Mouse (Mus musculus) monocyte, adult 5-6 weeks (primary cell): ENCODE measurements around the gene Catsperb. TPM values are rescaled to one million over a fixed set of nuclear protein-coding genes. Genes with fewer than 3 reads are reported as not detected.
"Not testable (repeated sequence)": the region's sequence is repeated elsewhere in the genome, so short reads cannot be mapped to it uniquely, and the experiment has no call there.

Source experiments
- ATAC-seq: fragments of 153-309, 156-312 bp; replicated peaks from 2 replicates; pipeline ENCODE4 v1.8.0; 2017; ENCODE audit warnings: mild to moderate bottlenecking; ENCODE audit not compliant: low TSS enrichment, insufficient number of reproducible peaks, severe bottlenecking, poor library complexity, low FRiP score
- total RNA-seq: library from RNA; stranded (forward); fragments of 200-1000, 200-491, 200-594 nt; gene quantifications from 3 replicates; pipeline ENCODE4 v1.2.3, GENCODE M21; 2017

Gene Catsperb
- total RNA-seq = 0.11 TPM in 1 of 3 replicates, not detected in the others

GRCm38 (mm10) chr12:101404353-101404752 lies at the start of gene Catsperb:
TSS of gene Catsperb (plus strand) at chr12:101404653.
- not testable (repeated sequence) for ATAC-seq

DNA sequence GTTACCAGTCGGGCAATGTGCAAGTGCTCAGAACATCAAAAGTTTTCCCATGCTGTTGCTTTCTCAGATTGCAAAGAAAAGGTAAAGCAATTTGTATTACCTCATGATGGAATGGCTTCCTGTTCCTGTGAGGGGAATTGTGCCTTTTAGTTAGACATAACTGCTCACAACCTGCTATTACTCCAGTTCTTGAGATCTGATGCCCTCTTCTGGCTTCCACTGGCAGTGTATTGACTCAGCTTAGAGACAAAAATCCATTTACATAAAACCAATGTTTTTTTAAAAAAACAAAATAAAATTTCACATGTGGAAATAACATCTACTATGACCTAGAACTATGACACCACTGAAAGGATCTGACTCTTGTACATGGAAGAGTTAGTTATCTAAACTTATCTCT lies 43.0 kb upstream of the Catsperb start:
- ATAC-seq = not testable (repeated sequence)

DNA sequence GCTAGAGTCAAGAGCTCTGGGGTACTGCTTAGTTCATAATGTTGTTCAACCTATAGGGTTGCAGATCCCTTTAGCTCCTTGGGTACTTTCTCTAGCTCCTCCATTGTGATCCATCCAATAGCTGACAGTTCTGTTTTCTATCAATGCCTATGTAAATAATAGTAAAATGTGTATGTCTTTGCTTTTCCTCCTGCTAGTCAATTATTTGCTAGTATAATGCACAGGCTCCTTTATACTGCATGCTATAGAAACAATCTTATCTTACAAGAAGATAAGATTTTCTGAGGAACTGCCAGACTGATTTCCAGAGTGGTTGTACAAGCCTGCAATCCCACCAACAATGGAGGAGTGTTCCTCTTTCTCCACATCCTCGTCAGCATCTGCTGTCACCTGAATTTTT lies 23.0 kb upstream of the Catsperb start:
- ATAC-seq = not testable (repeated sequence)

DNA sequence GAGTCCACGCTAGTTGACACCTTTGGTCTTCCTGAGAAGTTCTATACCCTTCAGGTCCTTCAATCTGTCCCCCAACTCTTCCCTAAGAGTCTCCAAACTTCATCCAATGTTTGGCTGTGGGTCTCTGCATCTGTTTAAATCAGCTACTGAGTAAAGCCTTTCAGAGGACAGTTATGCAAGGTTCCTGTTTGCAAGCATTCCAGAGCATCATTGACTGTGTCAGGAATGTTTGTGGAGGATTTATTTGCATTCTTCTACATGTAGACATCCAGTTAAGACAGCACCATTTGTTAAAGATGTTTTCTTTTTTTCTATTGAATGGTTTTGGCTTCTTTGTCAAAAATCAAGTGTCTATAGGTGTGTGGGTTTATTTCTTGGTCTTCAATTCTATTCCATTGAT lies 21.7 kb downstream of the Catsperb start:
- ATAC-seq = no peak

- no peak for ATAC-seq
Measured at GRCm38 (mm10) chr12:101462051-101462450, 57.6 kb downstream of the Catsperb start.

GRCm38 (mm10) chr12:101483571-101483970 lies 79.1 kb downstream of the Catsperb start:
- no peak for ATAC-seq

DNA sequence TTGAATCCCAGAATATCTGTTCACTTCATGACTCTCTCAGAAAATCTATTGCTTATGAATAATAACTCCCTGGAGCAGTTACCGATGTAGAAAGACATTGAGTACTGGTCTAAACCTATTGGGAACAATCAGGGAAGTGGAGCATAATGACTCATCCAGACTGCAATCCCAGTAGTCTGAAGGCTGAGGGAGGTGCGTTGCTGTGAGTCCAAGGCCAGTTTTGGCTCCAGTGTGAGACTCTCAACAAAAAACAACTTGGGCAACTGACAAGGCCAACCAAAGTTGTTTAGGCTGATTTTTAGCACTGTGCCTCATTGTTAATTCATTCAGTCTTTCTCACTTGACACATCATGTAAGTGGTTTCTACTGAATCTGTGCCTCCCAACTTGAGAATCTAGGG lies 106.9 kb downstream of the Catsperb start:
- ATAC-seq = not testable (repeated sequence)

DNA sequence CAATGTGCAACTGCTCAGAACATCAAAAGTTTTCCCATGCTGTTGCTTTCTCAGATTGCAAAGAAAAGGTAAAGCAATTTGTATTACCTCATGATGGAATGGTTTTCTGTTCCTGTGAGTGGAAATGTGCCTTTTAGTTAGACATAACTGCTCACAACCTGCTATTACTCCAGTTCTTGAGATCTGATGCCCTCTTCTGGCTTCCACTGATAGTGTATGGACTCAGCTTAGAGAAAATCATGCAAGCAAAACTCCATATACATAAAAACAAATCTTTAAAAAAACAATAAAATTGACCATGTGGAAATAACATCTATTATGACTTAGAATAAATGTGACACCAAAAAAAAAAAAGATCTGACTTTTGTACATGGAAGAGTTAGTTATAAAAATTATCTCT lies 202.2 kb downstream of the Catsperb start:
- not testable (repeated sequence) for ATAC-seq

DNA sequence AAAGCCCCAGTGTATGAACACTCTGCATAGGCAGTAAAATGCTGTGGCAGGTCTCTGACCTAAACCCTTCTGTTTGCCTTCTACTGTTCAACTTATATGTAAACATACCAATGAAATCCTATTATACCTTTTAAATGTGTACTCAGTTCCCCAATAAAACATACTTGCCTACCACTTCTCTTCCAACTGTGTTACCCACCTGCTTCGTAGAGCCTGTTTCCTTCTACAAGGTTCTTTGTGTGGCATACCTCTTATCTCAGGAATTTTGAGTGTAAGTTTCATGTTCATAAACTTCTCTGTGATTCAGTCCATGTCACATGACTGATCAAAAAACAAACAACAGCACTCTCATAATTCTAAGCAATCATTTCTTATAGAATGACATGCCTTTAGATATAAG lies 228.7 kb downstream of the Catsperb start:
- ATAC-seq = no peak

DNA sequence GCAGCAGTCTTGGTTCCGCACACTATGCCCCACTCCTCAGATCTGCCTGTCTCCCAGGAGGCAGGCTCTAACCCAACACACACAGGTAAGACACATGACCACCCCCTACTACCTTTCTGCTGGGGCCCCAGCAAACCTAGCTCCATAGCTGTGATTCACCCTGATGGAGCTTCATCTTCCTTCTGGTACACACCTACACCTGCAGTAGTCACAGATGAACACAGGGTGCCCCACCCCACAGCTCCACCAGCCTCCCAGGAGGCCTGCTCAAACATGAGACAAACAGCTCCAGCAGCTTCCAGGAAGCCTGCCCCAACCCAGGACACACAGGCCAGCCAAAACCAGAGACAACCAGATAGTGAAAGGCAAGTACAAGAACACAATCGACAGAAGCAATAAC lies 263.0 kb downstream of the Catsperb start:
- ATAC-seq = no peak
